Mouse (Mus musculus): ENCODE measurements around the gene Kif13a. TPM values are rescaled to one million over a fixed set of nuclear protein-coding genes. Genes with fewer than 3 reads are reported as not detected.

The Kif13a gene
- polyA plus RNA-seq, 1 experiment from 2014 or later = 4.9 TPM

DNA sequence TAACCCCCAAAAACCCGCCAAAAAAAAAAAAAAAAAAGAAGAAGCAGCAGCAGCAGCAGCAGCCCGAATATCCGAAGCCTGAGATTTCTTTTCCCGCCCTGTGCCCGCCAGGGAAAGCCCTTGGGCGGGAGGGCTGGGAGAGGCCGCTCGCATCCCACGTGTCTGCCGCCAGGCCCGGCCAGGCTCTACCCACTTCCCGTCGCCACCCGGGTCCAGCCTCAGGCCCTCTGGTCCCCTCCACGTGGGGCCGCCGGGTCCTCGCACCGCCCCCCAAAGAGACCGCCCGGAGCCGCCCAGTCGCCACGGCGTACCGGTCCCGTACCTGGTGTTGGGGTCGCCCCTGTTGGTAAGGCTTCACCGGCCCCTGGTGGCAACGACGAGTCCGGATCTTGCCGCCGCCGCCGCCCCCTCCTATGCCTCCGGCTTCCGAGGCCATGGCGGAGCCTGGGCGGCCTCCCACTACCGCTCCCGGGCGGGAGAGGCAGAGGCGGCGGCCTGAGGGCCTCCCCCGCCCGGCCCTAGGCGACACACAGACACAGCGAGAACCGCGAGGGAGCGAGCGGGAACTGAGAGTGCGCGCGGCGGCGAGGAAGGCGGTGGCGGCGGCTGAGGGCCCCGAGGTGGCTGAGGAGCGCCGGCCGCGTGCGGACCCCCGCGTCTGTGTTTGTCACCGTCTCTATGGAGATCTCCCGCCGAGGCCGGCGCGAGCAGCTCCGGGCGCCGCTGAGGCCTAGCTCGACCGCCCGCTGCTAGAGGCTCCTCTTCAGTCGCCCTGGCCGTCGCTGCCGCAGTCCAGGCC, 202.4 kb downstream of the Kif13a start:
- peak; percentile 71 for ATAC-seq

DNA sequence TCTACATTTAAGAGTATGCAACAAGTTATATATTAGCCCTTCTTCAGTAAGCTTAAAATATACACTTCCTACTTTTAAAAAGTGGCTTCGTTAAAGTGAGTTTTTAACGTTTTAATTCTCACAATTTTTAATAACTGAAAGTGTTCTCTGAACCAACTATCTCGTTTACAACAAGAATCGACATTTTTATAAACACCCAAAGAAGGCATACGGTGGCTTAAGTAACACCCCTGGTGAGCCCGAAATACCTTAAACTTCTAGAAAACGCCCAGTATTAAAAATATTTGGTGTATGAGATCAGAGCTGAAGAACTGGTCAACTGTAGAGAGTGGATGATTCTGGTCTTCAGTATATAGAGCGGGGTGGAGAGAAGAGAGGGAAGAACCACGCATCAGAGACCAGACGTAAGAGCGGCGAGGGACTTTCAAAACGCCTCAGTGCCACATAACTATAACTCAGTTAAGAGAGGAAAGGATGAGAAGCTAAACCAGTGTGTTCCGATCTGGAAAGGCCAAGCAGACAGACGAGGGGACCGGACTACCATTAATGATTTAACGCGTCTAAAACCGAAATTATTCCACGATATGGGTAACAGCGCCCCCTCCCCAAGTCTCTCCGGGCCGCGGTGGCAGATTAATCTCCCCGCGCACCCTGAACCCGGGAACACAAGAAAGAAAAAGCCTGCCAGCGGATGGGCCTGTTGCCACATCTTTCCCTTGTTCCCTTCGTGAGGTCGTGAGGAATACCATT, 203.2 kb downstream of the Kif13a start:
- under 1% methylated on average over 30 of the region's 30 CpGs for WGBS (ENCODE audit: insufficient replicate concordance)
- H3K4me1 ChIP-seq (ENCODE audit: insufficient read depth) = peaks cover 20% of the 10 kb centered on the region
- peak overlapping the region; percentile 81 for H3K9ac ChIP-seq (replicated peaks)
- TF ChIP-seq CTCF (IDR thresholded peaks at IDR 0.05; ENCODE audit: low read depth) (peak; percentile 12), EP300 (IDR thresholded peaks at IDR 0.05; ENCODE audit: low read depth) (no peak)
- H3K4me2 ChIP-seq (ENCODE audit: low read depth, low read length) = peak overlapping the region; percentile 89
- H3K27me3 ChIP-seq (ENCODE audit: insufficient read depth, low read length) = no peaks in the 10 kb centered on the region
- H3K27ac ChIP-seq (ENCODE audit: low read depth) = peak overlapping the region; percentile 95
- ATAC-seq (no peak), DNase-seq (peak; percentile 48)
- H3K36me3 ChIP-seq (replicated peaks; ENCODE audit: insufficient read depth, low read length) = no peaks in the 10 kb centered on the region
- peak overlapping the region; percentile 74 for H3K4me3 ChIP-seq (ENCODE audit: low read depth, low read length)
- no peaks in the 10 kb centered on the region for H3K9me3 ChIP-seq (ENCODE audit: low read length)

More for the DNA sequence above, 202.4 kb downstream of the Kif13a start:
- Histone ChIP-seq H3K4me3 (ENCODE audit: low read depth, low read length) (peak overlapping the region; percentile 74), H3K4me1 (ENCODE audit: insufficient read depth) (peaks cover 16% of the 10 kb centered on the region), H3K36me3 (replicated peaks; ENCODE audit: insufficient read depth, low read length) (no peaks in the 10 kb centered on the region), H3K27me3 (ENCODE audit: insufficient read depth, low read length) (no peaks in the 10 kb centered on the region), H3K9me3 (ENCODE audit: low read length) (no peaks in the 10 kb centered on the region), H3K9ac (replicated peaks) (peak overlapping the region; percentile 81), H3K27ac (ENCODE audit: low read depth) (peak overlapping the region; percentile 95), H3K4me2 (ENCODE audit: low read depth, low read length) (peak overlapping the region; percentile 89)
- WGBS (ENCODE audit: insufficient replicate concordance) = 2% methylated on average over 56 of the region's 85 CpGs
- DNase-seq = peak; percentile 80
- no peak for TF ChIP-seq EP300 (IDR thresholded peaks at IDR 0.05; ENCODE audit: low read depth)
- TF ChIP-seq CTCF (IDR thresholded peaks at IDR 0.05; ENCODE audit: low read depth) = 0 out of 2 replicates have a peak, but pooled peaks have one; percentile 2

DNA sequence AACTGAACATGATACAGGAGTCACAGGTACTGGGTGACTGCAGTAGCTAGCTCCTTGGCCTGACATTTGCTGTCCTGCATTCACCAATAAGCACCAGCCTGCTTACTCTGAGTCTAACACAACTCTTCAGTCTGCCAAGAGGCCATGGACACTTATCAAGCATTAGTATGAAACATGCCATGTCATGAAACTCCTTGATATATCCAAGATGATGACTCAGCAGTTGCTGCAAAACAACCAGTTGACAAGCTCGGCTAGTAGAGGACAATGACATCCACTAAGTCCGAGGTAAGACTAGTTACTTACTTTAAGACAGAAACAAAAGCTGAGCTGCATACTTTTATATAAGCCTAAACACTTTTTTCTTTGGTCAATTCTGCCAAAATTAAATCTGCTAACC, 204.4 kb downstream of the Kif13a start:
- WGBS (ENCODE audit: insufficient replicate concordance) = 15% methylated on average over 2 of the region's 2 CpGs
- Histone ChIP-seq H3K9ac (replicated peaks) (peak overlapping the region; percentile 8), H3K4me3 (ENCODE audit: low read depth, low read length) (peak overlapping the region; percentile 74), H3K4me2 (ENCODE audit: low read depth, low read length) (peak overlapping the region; percentile 89), H3K36me3 (replicated peaks; ENCODE audit: insufficient read depth, low read length) (no peaks in the 10 kb centered on the region), H3K9me3 (ENCODE audit: low read length) (no peaks in the 10 kb centered on the region), H3K27ac (ENCODE audit: low read depth) (peak overlapping the region; percentile 39), H3K27me3 (ENCODE audit: insufficient read depth, low read length) (no peaks in the 10 kb centered on the region), H3K4me1 (ENCODE audit: insufficient read depth) (peaks cover 23% of the 10 kb centered on the region)
- DNase-seq (peak; percentile 24), ATAC-seq (no peak)
- no peak for TF ChIP-seq CTCF (IDR thresholded peaks at IDR 0.05; ENCODE audit: low read depth)
- TF ChIP-seq EP300 (IDR thresholded peaks at IDR 0.05; ENCODE audit: low read depth) = peak; percentile 70

DNA sequence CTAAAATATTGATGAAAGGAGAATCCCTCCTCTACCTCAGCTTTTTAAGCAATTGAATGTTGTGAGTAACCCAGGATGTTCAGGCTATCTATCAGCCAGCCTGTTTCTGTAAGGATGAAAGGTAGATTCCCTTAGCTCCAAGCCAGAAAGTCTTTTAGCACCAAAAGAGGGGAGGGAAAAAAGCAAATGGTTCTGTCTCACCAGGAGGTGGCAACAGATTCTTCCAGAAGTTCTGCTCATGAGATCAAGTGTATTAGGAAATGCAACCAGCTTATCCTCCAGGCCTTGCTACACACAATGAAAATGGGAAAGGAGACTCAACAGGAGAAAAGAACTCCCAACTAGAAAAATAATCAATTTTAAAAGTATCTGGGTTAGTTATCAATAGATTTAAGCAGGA, 205.3 kb downstream of the Kif13a start:
- H3K36me3 ChIP-seq (replicated peaks; ENCODE audit: insufficient read depth, low read length) = no peaks in the 10 kb centered on the region; the same call in 1 of the 2 replicates
- H3K4me2 ChIP-seq (ENCODE audit: low read depth, low read length) = peak overlapping the region; percentile 89
- H3K27me3 ChIP-seq (ENCODE audit: insufficient read depth, low read length) = no peaks in the 10 kb centered on the region
- H3K4me3 ChIP-seq (ENCODE audit: low read depth, low read length) = peak overlapping the region; percentile 74
- DNase-seq (no peak), ATAC-seq (no peak)
- peak overlapping the region; percentile 8; the same call in 1 of the 2 replicates for H3K9ac ChIP-seq (replicated peaks)
- peak; percentile 60 for TF ChIP-seq CTCF (IDR thresholded peaks at IDR 0.05; ENCODE audit: low read depth)
- no peak for TF ChIP-seq EP300 (IDR thresholded peaks at IDR 0.05; ENCODE audit: low read depth)
- H3K9me3 ChIP-seq (ENCODE audit: low read length) = no peaks in the 10 kb centered on the region
- peaks cover 26% of the 10 kb centered on the region for H3K4me1 ChIP-seq (ENCODE audit: insufficient read depth)
- H3K27ac ChIP-seq (ENCODE audit: low read depth) = peak overlapping the region; percentile 39; the same call in 1 of the 2 replicates

GRCm38 (mm10) chr13:46721009-46721408, 208.7 kb downstream of the Kif13a start:
- ATAC-seq (no peak), DNase-seq (no peak)
- H3K4me1 ChIP-seq (ENCODE audit: insufficient read depth) = peaks cover 26% of the 10 kb centered on the region

DNA sequence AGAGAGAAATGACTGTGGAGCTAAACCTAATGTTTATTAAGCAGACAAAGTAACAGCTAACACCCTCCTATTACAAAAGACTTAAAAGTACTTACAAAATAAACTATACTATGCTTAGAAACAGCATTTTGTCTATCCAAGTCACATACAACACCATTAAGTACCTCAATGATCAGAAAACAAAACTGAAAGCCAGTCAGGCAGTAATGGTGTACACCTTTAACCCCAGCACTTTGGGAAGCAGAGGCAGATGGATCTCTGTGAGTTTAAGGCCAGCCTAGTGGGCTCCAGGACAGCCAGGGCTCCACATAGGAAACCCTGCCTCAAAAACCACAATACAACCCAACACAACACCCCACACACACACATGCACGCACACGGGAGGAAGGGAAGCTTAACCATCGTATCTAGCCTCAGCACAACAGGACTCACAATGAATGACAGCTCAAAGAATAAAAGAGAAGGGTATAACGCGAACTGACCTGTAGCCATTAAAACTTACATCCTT, 210.7 kb downstream of the Kif13a start:
- peak overlapping the region; percentile 7 for H3K4me2 ChIP-seq (ENCODE audit: low read depth, low read length)
- TF ChIP-seq CTCF (IDR thresholded peaks at IDR 0.05; ENCODE audit: low read depth) (no peak), EP300 (IDR thresholded peaks at IDR 0.05; ENCODE audit: low read depth) (no peak)

More at GRCm38 (mm10) chr13:46721009-46721408, 208.7 kb downstream of the Kif13a start:
- TF ChIP-seq EP300 (IDR thresholded peaks at IDR 0.05; ENCODE audit: low read depth) (no peak), CTCF (IDR thresholded peaks at IDR 0.05; ENCODE audit: low read depth) (no peak)
- Histone ChIP-seq H3K27ac (ENCODE audit: low read depth) (no peak overlapping the region), H3K4me2 (ENCODE audit: low read depth, low read length) (peak overlapping the region; percentile 16; the same call in 1 of the 2 replicates), H3K27me3 (ENCODE audit: insufficient read depth, low read length) (no peaks in the 10 kb centered on the region), H3K4me3 (ENCODE audit: low read depth, low read length) (no peak overlapping the region), H3K9ac (replicated peaks) (no peak overlapping the region), H3K36me3 (replicated peaks; ENCODE audit: insufficient read depth, low read length) (peaks cover 9% of the 10 kb centered on the region; the same call in 1 of the 2 replicates), H3K9me3 (ENCODE audit: low read length) (no peaks in the 10 kb centered on the region)

More for the DNA sequence above, 210.7 kb downstream of the Kif13a start:
- ATAC-seq (no peak), DNase-seq (no peak)
- Histone ChIP-seq H3K36me3 (replicated peaks; ENCODE audit: insufficient read depth, low read length) (peaks cover 20% of the 10 kb centered on the region), H3K27ac (ENCODE audit: low read depth) (no peak overlapping the region), H3K4me3 (ENCODE audit: low read depth, low read length) (no peak overlapping the region), H3K9ac (replicated peaks) (no peak overlapping the region), H3K9me3 (ENCODE audit: low read length) (no peaks in the 10 kb centered on the region), H3K4me1 (ENCODE audit: insufficient read depth) (peaks cover 14% of the 10 kb centered on the region; the same call in 1 of the 2 replicates), H3K27me3 (ENCODE audit: insufficient read depth, low read length) (no peaks in the 10 kb centered on the region)
- whole genome bisulfite sequencing (ENCODE audit: insufficient replicate concordance) = 57% methylated on average over 5 of the region's 5 CpGs
